Mouse (Mus musculus): ENCODE measurements around the gene 1700025B11Rik. TPM values are rescaled to one million over a fixed set of nuclear protein-coding genes. Genes with fewer than 3 reads are reported as not detected.
A peak's percentile ranks its signal among the peaks of the same experiment; 100 is the strongest.
"Not testable (repeated sequence)": the region's sequence is repeated elsewhere in the genome, so short reads cannot be mapped to it uniquely, and the experiment has no call there.

Gene 1700025B11Rik
- total RNA-seq (2021), result not detected in 2 replicates
- long read RNA-seq, experiment 1, result 0 reads
- long read RNA-seq, experiment 2, result 0 reads

GRCm38 (mm10) chr15:77561792-77562191 lies at the start of gene 1700025B11Rik:
1700025B11Rik (minus strand) TSS chr15:77561892.
- no peak for DNase-seq

- DNase-seq, result no peak
Measured at GRCm38 (mm10) chr15:77606069-77606468, 44.4 kb upstream of the 1700025B11Rik start.

GRCm38 (mm10) chr15:77598958-77599357 lies 37.3 kb upstream of the 1700025B11Rik start, which contains the start of gene Gm36245:
Gm36245 (plus strand) TSS chr15:77599258.
- DNase-seq, result no peak

GRCm38 (mm10) chr15:77598429-77598828 lies 36.7 kb upstream of the 1700025B11Rik start:
- DNase-seq, result no peak

GRCm38 (mm10) chr15:77595961-77596360 lies 34.3 kb upstream of the 1700025B11Rik start, which contains the start of gene Apol10b:
Apol10b (minus strand) TSS chr15:77596125.
- DNase-seq, result no peak

GRCm38 (mm10) chr15:77593557-77593956 lies 31.9 kb upstream of the 1700025B11Rik start:
- peak; percentile 12 for DNase-seq

- no peak for DNase-seq
Measured at GRCm38 (mm10) chr15:77590881-77591280, 29.2 kb upstream of the 1700025B11Rik start.

GRCm38 (mm10) chr15:77588981-77589380 lies 27.3 kb upstream of the 1700025B11Rik start:
- peak; percentile 4 for DNase-seq

GRCm38 (mm10) chr15:77587026-77587425 lies 25.3 kb upstream of the 1700025B11Rik start:
- DNase-seq, result peak; percentile 60

- peak; percentile 27 for DNase-seq
Measured at GRCm38 (mm10) chr15:77581681-77582080, 20.0 kb upstream of the 1700025B11Rik start.

GRCm38 (mm10) chr15:77579311-77579710 lies 17.6 kb upstream of the 1700025B11Rik start:
- no peak for DNase-seq

- DNase-seq, result no peak
Measured at GRCm38 (mm10) chr15:77578801-77579200, 17.1 kb upstream of the 1700025B11Rik start.

- no peak for DNase-seq
Measured at GRCm38 (mm10) chr15:77563219-77563618, 1.5 kb upstream of the 1700025B11Rik start.

GRCm38 (mm10) chr15:77539221-77539620 lies 22.5 kb downstream of the 1700025B11Rik start:
- not testable (repeated sequence) for DNase-seq

- DNase-seq, result no peak
Measured at GRCm38 (mm10) chr15:77533216-77533615, 28.5 kb downstream of the 1700025B11Rik start, which contains the start of gene Apol7c. Apol7c (minus strand) TSS chr15:77533316.

- DNase-seq, result peak; percentile 82
Measured at GRCm38 (mm10) chr15:77523186-77523843, 38.4 kb downstream of the 1700025B11Rik start.

- DNase-seq, result not testable (repeated sequence)
Measured at GRCm38 (mm10) chr15:77520596-77520995, 41.1 kb downstream of the 1700025B11Rik start.

Other genes with a start within 250 kb of the 1700025B11Rik start
- 0.41 and 4.8 TPM in 2 replicates for gene Apol7a, start 162.8 kb downstream of the 1700025B11Rik start, total RNA-seq (2021)
- 0.23 and 0.85 TPM in 2 replicates for gene Apol9a, start 150.8 kb downstream of the 1700025B11Rik start, total RNA-seq (2021)
- 0.15 TPM in 1 of 2 replicates, not detected in the other for gene Apol7b, start 114.4 kb downstream of the 1700025B11Rik start, total RNA-seq (2021)
- gene Apol10a, start 84.8 kb downstream of the 1700025B11Rik start, total RNA-seq (2021), result not detected in 2 replicates
- gene Apol11a, start 53.6 kb downstream of the 1700025B11Rik start, total RNA-seq (2021), result 0.19 and 0.41 TPM in 2 replicates
- gene Apol7c, start 28.6 kb downstream of the 1700025B11Rik start, total RNA-seq (2021), result 3.7 TPM in 1 of 2 replicates, not detected in the other
- 0.22 and 0.83 TPM in 2 replicates for gene Apol10b, start 34.2 kb upstream of the 1700025B11Rik start, total RNA-seq (2021)
- gene Gm36245, start 37.4 kb upstream of the 1700025B11Rik start, total RNA-seq (2021), result not detected in 2 replicates
- gene Apol11b, start 81.4 kb upstream of the 1700025B11Rik start, total RNA-seq (2021), result 1.5 and 1.6 TPM in 2 replicates
- gene Apol7e, start 137.0 kb upstream of the 1700025B11Rik start, total RNA-seq (2021), result 1.3 TPM in 1 of 2 replicates, not detected in the other
- gene Apol9b, start 167.1 kb upstream of the 1700025B11Rik start, total RNA-seq (2021), result 0.33 and 0.71 TPM in 2 replicates
- gene Apol8, start 195.1 kb upstream of the 1700025B11Rik start, total RNA-seq (2021), result 0.30 and 1.7 TPM in 2 replicates